Mouse (Mus musculus) kidney, embryonic 16.5 days (tissue): ENCODE results near the gene Doxl2. TPM values are rescaled to one million over a fixed set of nuclear protein-coding genes. Genes with fewer than 3 reads are reported as not detected.

Experiments
- ATAC-seq: fragments of 200-750 bp; cut with Nextera tagmentation; 2 replicates; pipeline ENCODE4 v1.8.0; 2017; ENCODE audit warnings: moderate TSS enrichment; ENCODE audit not compliant: low FRiP score, low TSS enrichment
- H3K27ac ChIP-seq: fragments of 300-500 bp; sonication (generic); 2 replicates; pipeline ENCODE4 v1.5.1; 2014; ENCODE audit warnings: low read length
- H3K27me3 ChIP-seq: fragments of 300-500 bp; sonication (generic); 2 replicates; pipeline ENCODE4 v1.6.1; 2014; ENCODE audit warnings: low read length, control low read depth, mixed read lengths; ENCODE audit not compliant: insufficient read depth
- H3K36me3 ChIP-seq: fragments of 300-500 bp; sonication (generic); 2 replicates; pipeline ENCODE4 v1.6.1; 2014; ENCODE audit warnings: low read length, control low read depth, mixed read lengths; ENCODE audit not compliant: insufficient read depth
- H3K4me1 ChIP-seq: fragments of 300-500 bp; sonication (generic); 2 replicates; pipeline ENCODE4 v1.6.1; 2014; ENCODE audit warnings: low read length, control low read depth, mixed read lengths; ENCODE audit not compliant: insufficient read depth
- H3K4me2 ChIP-seq: fragments of 300-500 bp; sonication (generic); replicated peaks from 2 replicates; pipeline ENCODE4 v1.6.1; 2014; ENCODE audit warnings: low read depth, low read length
- H3K4me3 ChIP-seq: fragments of 300-500 bp; sonication (generic); 2 replicates; pipeline ENCODE4 v1.5.1; 2014; ENCODE audit warnings: mild to moderate bottlenecking, low read length
- H3K9ac ChIP-seq: fragments of 300-500 bp; sonication (generic); replicated peaks from 2 replicates; pipeline ENCODE4 v1.6.1; 2014; ENCODE audit warnings: low read length
- H3K9me3 ChIP-seq: fragments of 300-500 bp; sonication (generic); 2 replicates; pipeline ENCODE4 v1.6.1; 2016; ENCODE audit warnings: low read length, control low read depth
- WGBS: fragments of 180-500 bp; shearing (Covaris S2); extraction: QIAGEN DNeasy Blood & Tissue Kit; methylation state at CpG from one replicate; pipeline ENCODE4 v1.1.7; 2014; 5-methylcytosine and 5-hydroxymethylcytosine counted together
- polyA plus RNA-seq: library from polyadenylated mRNA; unstranded; fragments of >200 nt; fragmentation: Nextera tagmentation; extraction: Ambion mirVana; gene quantifications from 2 replicates; pipeline ENCODE4 v1.2.1, GENCODE M21; 2015

Doxl2 gene
- polyA plus RNA-seq, 1 experiment from 2014 or later: not detected

DNA sequence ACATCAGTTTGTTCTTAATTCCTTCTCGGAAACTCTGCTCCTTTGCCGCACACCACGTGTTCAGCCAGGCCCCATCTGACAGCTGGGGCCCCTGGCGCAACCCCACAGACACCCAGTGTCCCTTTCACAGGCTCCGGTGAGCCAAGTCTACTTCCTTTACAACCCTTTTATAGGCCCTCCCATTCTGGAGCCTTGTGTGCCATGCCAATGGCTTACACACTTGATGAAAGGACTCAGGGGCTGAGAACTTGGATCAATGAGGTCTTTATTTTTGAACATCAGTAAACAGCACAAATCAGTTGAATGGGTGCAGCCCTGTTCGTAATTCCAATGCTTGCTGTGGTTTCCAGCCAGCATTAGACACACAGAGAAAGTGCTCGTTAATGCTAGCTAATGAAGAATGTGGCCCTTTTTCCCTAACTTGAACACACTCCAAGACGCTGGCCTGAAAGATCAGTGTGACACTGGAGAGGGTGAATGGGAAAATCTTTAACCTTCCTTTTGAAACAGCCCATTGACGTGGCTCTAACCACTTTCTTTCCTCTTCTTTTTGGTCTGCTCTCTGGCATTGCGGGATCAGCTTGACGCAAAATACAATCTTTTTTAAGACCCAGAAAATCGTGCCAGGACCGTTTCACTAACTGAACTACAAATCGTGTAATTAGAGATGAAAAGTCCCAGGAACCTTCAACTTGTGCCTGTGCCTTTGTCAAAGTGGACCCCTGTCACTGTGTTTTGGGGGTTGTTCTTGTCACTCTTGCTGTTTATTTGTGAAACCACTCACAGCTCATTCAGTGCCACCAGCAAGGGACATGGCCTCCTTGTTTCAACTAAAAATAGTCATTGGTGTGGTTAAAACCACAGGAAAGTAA is 46.6 kb downstream of the Doxl2 start:
- H3K9me3 ChIP-seq: no peaks in the 10 kb centered on the region
- H3K4me1 ChIP-seq: no peaks in the 10 kb centered on the region
- no peak overlapping the region for H3K9ac ChIP-seq
- no peak overlapping the region for H3K27ac ChIP-seq
- no peak overlapping the region for H3K4me3 ChIP-seq
- WGBS: 58% methylated on average over 14 of the region's 14 CpGs
- H3K27me3 ChIP-seq: no peaks in the 10 kb centered on the region
- ATAC-seq: no peak
- no peak overlapping the region for H3K4me2 ChIP-seq
- no peaks in the 10 kb centered on the region for H3K36me3 ChIP-seq

DNA sequence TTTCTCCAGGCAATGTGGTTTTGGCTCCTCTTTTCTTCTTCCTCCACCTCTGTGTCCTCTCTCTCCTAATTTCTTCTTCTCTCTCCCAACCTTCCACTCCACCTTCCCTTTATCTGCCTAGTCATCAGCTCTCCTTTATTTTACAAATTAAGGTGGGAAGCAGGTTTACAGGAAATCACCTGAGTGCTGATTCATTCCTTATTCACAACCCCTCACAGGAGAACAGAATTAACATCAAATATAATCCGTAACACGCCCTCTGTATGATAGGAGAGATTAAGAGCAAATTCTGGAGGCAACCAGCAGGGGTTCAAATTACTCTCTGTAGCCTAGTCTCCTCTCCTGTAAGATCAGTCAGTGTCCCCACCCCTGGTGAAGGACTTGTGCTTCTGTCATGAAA is 47.6 kb downstream of the Doxl2 start:
- no peak overlapping the region for H3K4me2 ChIP-seq
- WGBS: 85% methylated on average over 2 of the region's 2 CpGs
- H3K27ac ChIP-seq: no peak overlapping the region
- no peak overlapping the region for H3K9ac ChIP-seq
- no peaks in the 10 kb centered on the region for H3K4me1 ChIP-seq
- no peak for ATAC-seq
- no peak overlapping the region for H3K4me3 ChIP-seq
- H3K27me3 ChIP-seq: no peaks in the 10 kb centered on the region
- no peaks in the 10 kb centered on the region for H3K9me3 ChIP-seq
- H3K36me3 ChIP-seq: no peaks in the 10 kb centered on the region

DNA sequence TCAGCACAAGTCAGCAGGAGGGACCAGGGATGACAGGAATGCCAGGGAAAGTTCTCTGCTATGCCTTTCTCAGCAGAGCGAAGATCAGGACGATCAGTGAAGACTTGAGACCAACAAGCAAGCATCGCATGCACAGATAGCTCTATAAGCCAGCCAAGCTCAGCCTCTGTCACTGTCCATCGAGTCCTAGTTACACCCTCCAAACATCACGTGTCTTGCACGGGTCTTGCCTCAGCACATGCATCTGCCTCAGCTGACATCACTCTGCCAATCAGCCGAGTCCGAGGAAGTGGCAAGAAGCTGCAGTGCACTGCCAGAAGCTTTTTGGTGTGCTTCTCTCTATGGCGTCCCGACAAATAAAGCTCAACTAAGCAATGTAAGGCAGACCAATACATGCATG is 48.6 kb downstream of the Doxl2 start:
- ATAC-seq: no peak
- H3K27ac ChIP-seq: no peak overlapping the region
- WGBS: 76% methylated on average over 10 of the region's 10 CpGs
- H3K9ac ChIP-seq: no peak overlapping the region
- H3K9me3 ChIP-seq: no peaks in the 10 kb centered on the region
- no peak overlapping the region for H3K4me2 ChIP-seq
- no peaks in the 10 kb centered on the region for H3K27me3 ChIP-seq
- H3K4me1 ChIP-seq: no peaks in the 10 kb centered on the region
- no peak overlapping the region for H3K4me3 ChIP-seq
- H3K36me3 ChIP-seq: no peaks in the 10 kb centered on the region

DNA sequence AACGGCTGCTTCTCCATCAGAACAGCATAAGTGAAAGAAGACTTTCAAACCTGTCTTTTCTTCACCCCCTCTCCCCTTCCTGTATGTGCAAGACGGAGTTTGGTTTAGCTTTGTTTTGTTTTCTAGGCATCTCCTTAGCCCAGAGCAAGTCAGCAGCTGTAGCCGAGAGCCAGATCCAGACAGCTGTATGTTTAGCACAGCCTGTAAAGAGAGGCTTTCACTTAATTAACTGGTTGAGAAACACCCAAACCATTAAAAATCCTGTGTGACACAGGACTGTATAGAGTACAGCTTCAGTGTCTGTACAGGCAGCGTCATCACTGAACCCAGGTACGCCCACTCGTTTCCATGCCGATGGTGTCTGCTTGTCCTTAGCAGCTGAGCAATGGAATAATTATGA is 50.5 kb downstream of the Doxl2 start:
- no peak overlapping the region for H3K27ac ChIP-seq
- no peak for ATAC-seq
- no peak overlapping the region for H3K4me2 ChIP-seq
- no peaks in the 10 kb centered on the region for H3K36me3 ChIP-seq
- H3K9me3 ChIP-seq: no peaks in the 10 kb centered on the region
- 72% methylated on average over 7 of the region's 7 CpGs for WGBS
- H3K4me1 ChIP-seq: no peaks in the 10 kb centered on the region
- no peak overlapping the region for H3K4me3 ChIP-seq
- no peak overlapping the region for H3K9ac ChIP-seq
- H3K27me3 ChIP-seq: no peaks in the 10 kb centered on the region

DNA sequence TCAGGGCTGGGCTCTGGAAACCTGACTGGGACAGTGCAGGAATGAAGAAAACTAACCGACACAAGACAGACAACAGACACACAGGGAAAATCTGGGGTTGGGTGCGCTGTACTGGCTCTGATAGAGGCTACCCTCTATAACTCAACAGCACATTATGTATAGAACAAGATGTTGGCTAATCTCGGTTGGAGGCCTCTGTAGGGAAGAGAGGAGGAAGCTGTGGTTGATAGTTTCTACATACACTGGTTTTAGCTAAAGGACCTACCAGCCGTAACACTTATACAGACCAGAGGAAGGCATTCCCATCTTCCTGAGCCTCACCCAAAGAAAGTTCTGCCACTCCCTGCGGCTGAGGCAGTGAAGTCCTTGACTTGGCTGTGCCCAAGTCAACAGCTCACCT is 51.7 kb downstream of the Doxl2 start:
- Histone ChIP-seq H3K27ac (no peak overlapping the region), H3K27me3 (no peaks in the 10 kb centered on the region), H3K4me3 (no peak overlapping the region), H3K4me1 (no peaks in the 10 kb centered on the region), H3K9me3 (no peaks in the 10 kb centered on the region), H3K4me2 (no peak overlapping the region), H3K9ac (no peak overlapping the region), H3K36me3 (no peaks in the 10 kb centered on the region)
- 94% methylated on average over 5 of the region's 5 CpGs for WGBS
- no peak for ATAC-seq

DNA sequence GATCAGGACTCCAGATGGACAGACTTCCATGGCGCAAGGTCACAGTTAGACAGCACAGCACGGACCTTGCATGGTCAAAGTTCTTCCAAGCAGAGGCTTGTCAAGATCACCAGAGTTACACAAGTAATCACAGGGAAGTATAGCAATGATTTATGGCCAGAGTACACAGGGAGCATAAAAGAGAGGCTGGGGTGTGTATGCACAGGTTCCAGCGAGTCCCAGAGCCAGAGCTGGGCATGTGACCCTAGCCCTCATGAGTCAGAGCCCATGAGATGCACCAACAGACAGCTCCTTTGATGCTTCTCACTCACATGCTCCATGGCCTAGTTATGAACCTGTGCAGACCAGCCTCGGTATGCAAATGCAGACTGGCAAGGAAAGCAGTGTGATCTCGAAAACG is 53.3 kb downstream of the Doxl2 start:
- no peaks in the 10 kb centered on the region for H3K27me3 ChIP-seq
- no peak overlapping the region for H3K27ac ChIP-seq
- whole genome bisulfite sequencing: 63% methylated on average over 6 of the region's 6 CpGs
- no peak overlapping the region for H3K9ac ChIP-seq
- H3K4me3 ChIP-seq: no peak overlapping the region
- no peaks in the 10 kb centered on the region for H3K9me3 ChIP-seq
- no peak for ATAC-seq
- H3K36me3 ChIP-seq: no peaks in the 10 kb centered on the region
- no peak overlapping the region for H3K4me2 ChIP-seq
- H3K4me1 ChIP-seq: no peaks in the 10 kb centered on the region

Other genes with a start within 250 kb of the Doxl2 start
- gene Gimap1, start 235.9 kb upstream of the Doxl2 start, polyA plus RNA-seq: 39.5 and 43.2 TPM in 2 replicates
- 18.0 and 19.9 TPM in 2 replicates for gene Gimap5, start 228.8 kb upstream of the Doxl2 start, polyA plus RNA-seq
- 0.19 TPM in 1 of 2 replicates, not detected in the other for gene Gimap3, start 204.1 kb upstream of the Doxl2 start, polyA plus RNA-seq
- gene Tmem176a, start 134.0 kb upstream of the Doxl2 start, polyA plus RNA-seq: 194 and 227 TPM in 2 replicates
- gene Tmem176b, start 133.5 kb upstream of the Doxl2 start, polyA plus RNA-seq: 479 and 496 TPM in 2 replicates
- 4.7 and 6.0 TPM in 2 replicates for gene Aoc1, start 102.1 kb upstream of the Doxl2 start, polyA plus RNA-seq
- gene 1600015I10Rik, start 45.1 kb upstream of the Doxl2 start, polyA plus RNA-seq: not detected in 2 replicates
- gene Svs1, start 11.9 kb downstream of the Doxl2 start, polyA plus RNA-seq: not detected in 2 replicates
- 0.26 and 0.39 TPM in 2 replicates for gene Gpnmb, start 61.6 kb downstream of the Doxl2 start, polyA plus RNA-seq
- 62.8 and 72.2 TPM in 2 replicates for gene Malsu1, start 98.8 kb downstream of the Doxl2 start, polyA plus RNA-seq
- 40.8 and 44.4 TPM in 2 replicates for gene Igf2bp3, start 240.0 kb downstream of the Doxl2 start, polyA plus RNA-seq